Mouse (Mus musculus) midbrain, embryonic 13.5 days (tissue): ENCODE measurements around the gene Cbx7. TPM values are rescaled to one million over a fixed set of nuclear protein-coding genes. Genes with fewer than 3 reads are reported as not detected.

ENCODE experiments used
- ATAC-seq: fragments of 200-750 bp; cut with Nextera tagmentation; 2 replicates; pipeline ENCODE4 v1.8.0; 2017; ENCODE audit warnings: mild to moderate bottlenecking, moderate TSS enrichment, moderate library complexity
- H3K27ac ChIP-seq: fragments of 300-500 bp; sonication (generic); 2 replicates; pipeline ENCODE4 v1.5.1; 2015; ENCODE audit warnings: inconsistent platforms, mild to moderate bottlenecking, moderate library complexity
- H3K27me3 ChIP-seq: fragments of 300-500 bp; sonication (generic); 2 replicates; pipeline ENCODE4 v1.6.1; 2015; ENCODE audit warnings: mild to moderate bottlenecking, inconsistent platforms
- H3K36me3 ChIP-seq: fragments of 300-500 bp; sonication (generic); 2 replicates; pipeline ENCODE4 v1.6.1; 2015; ENCODE audit warnings: mild to moderate bottlenecking, inconsistent platforms
- H3K4me1 ChIP-seq: fragments of 300-500 bp; sonication (generic); replicated peaks from 2 replicates; pipeline ENCODE4 v1.6.1; 2015; ENCODE audit warnings: inconsistent platforms
- H3K4me2 ChIP-seq: fragments of 300-500 bp; sonication (generic); replicated peaks from 2 replicates; pipeline ENCODE4 v1.6.1; 2015; ENCODE audit warnings: moderate library complexity, mild to moderate bottlenecking, inconsistent platforms
- H3K4me3 ChIP-seq: fragments of 300-500 bp; sonication (generic); replicated peaks from 2 replicates; pipeline ENCODE4 v1.5.1; 2015; ENCODE audit warnings: mild to moderate bottlenecking, inconsistent platforms
- H3K9ac ChIP-seq: fragments of 300-500 bp; sonication (generic); replicated peaks from 2 replicates; pipeline ENCODE4 v1.6.1; 2015; ENCODE audit warnings: mild to moderate bottlenecking, inconsistent platforms
- H3K9me3 ChIP-seq: fragments of 300-500 bp; sonication (generic); 2 replicates; pipeline ENCODE4 v1.6.1; 2016; ENCODE audit warnings: mild to moderate bottlenecking, inconsistent platforms
- WGBS: fragments of 180-500 bp; shearing (Covaris S2); methylation state at CpG from one replicate; pipeline ENCODE4 v1.1.7; 2015; 5-methylcytosine and 5-hydroxymethylcytosine counted together
- polyA plus RNA-seq: library from polyadenylated mRNA; unstranded; fragments of >200 nt; fragmentation: Nextera tagmentation; extraction: Ambion mirVana; gene quantifications from 2 replicates; pipeline ENCODE4 v1.2.1, GENCODE M21; 2015

The Cbx7 gene
- polyA plus RNA-seq, 1 experiment from 2014 or later = 4.3 TPM

DNA sequence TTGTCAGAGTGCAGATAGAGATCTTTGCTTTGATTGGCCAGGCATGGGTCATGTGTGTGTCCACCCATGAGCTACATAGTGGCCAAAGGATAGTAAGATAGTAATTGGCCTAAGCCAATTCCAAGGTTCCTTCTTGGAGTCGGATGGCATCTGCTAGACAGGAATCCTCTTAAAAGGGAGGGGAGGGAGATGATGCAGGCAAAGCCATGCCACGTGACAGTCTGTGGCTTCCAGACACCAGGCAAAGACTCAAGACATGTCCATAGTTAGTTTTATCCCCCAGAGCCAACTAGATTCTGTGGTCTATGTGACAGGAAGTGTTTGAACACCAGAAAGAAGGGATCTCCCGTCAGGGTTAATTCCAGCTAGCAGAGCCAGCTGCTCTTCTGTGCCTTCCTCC is 12.5 kb downstream of the Cbx7 start:
- WGBS = 41% methylated on average over 3 of the region's 3 CpGs
- Histone ChIP-seq H3K27ac (no peak overlapping the region), H3K9ac (no peak overlapping the region), H3K4me1 (peaks cover 4% of the 10 kb centered on the region; the same call in 1 of the 2 replicates), H3K27me3 (no peaks in the 10 kb centered on the region), H3K36me3 (no peaks in the 10 kb centered on the region), H3K4me3 (no peak overlapping the region), H3K9me3 (no peaks in the 10 kb centered on the region), H3K4me2 (no peak overlapping the region)
- no peak for ATAC-seq

- Histone ChIP-seq H3K4me2 (no peak overlapping the region), H3K27me3 (no peaks in the 10 kb centered on the region), H3K9me3 (no peaks in the 10 kb centered on the region), H3K4me1 (peaks cover 12% of the 10 kb centered on the region; the same call in 1 of the 2 replicates), H3K4me3 (no peak overlapping the region), H3K9ac (no peak overlapping the region), H3K27ac (no peak overlapping the region), H3K36me3 (no peaks in the 10 kb centered on the region)
- ATAC-seq = no peak
- WGBS = 90% methylated on average over 8 of the region's 8 CpGs
Measured at GRCm38 (mm10) chr15:79956559-79956958, 14.4 kb downstream of the Cbx7 start.

- Histone ChIP-seq H3K4me2 (no peak overlapping the region), H3K27me3 (no peaks in the 10 kb centered on the region), H3K4me1 (peaks cover 33% of the 10 kb centered on the region), H3K9ac (no peak overlapping the region), H3K27ac (no peak overlapping the region), H3K9me3 (no peaks in the 10 kb centered on the region), H3K4me3 (no peak overlapping the region), H3K36me3 (no peaks in the 10 kb centered on the region)
- no peak for ATAC-seq
- WGBS = 62% methylated on average over 7 of the region's 7 CpGs
Measured at GRCm38 (mm10) chr15:79953470-79953869, 17.4 kb downstream of the Cbx7 start.

- Histone ChIP-seq H3K9me3 (no peaks in the 10 kb centered on the region), H3K27me3 (no peaks in the 10 kb centered on the region), H3K9ac (no peak overlapping the region), H3K27ac (no peak overlapping the region), H3K36me3 (no peaks in the 10 kb centered on the region), H3K4me1 (peaks cover 33% of the 10 kb centered on the region), H3K4me2 (no peak overlapping the region), H3K4me3 (no peak overlapping the region)
- 50% methylated on average over 11 of the region's 11 CpGs for WGBS
- no peak for ATAC-seq
Measured at GRCm38 (mm10) chr15:79952504-79953231, 18.3 kb downstream of the Cbx7 start.

DNA sequence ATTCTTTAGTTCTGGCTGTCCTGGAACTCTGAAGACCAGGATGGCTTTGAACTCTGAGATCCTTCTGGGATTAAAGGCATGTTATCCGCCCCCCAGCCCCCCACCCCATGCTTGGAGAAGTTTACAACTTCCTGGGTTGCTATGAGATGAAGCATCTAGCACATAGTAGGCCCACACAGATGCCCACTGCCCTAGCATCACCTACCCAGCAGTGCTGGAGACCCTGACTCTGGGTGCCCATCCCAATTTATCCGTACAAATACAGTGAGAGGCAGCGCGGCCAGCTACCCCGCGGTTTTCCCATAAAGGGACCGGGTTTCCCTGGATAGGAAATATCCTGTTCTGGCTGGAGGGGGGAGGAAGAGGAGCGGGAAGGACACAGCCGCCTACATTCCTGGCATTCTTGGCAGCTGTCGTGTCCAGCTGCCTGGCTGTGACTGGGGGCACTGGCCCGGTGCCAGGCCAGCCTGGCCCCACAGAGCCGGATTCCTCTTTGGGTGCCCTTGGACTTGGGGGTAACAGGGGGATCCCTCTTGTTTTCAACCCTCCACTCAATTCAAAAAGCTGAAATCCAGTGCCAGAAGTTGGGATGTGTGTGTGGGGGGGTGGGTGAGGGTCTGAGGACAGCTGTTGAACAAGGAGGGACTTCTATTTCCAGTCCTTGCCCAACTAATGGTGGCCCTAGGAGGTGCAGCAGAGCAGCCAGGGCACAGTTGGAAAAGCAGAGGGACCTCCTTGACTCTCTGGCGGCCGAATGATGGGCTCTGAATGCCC is 19.0 kb downstream of the Cbx7 start:
- no peak overlapping the region for H3K27ac ChIP-seq
- WGBS = 57% methylated on average over 14 of the region's 14 CpGs

GRCm38 (mm10) chr15:79951226-79951625 is 19.7 kb downstream of the Cbx7 start:
- H3K36me3 ChIP-seq = no peaks in the 10 kb centered on the region
- H3K9me3 ChIP-seq = no peaks in the 10 kb centered on the region
- H3K4me1 ChIP-seq = peaks cover 33% of the 10 kb centered on the region
- peak overlapping the region; percentile 60; the same call in 1 of the 2 replicates for H3K4me2 ChIP-seq
- H3K9ac ChIP-seq = peak overlapping the region; percentile 57; the same call in 1 of the 2 replicates
- WGBS = 75% methylated on average over 6 of the region's 6 CpGs
- ATAC-seq = 0 out of 2 replicates have a peak, but pooled peaks have one; percentile 2
- H3K4me3 ChIP-seq = no peak overlapping the region
- no peaks in the 10 kb centered on the region for H3K27me3 ChIP-seq
- H3K27ac ChIP-seq = 0 out of 2 replicates have a peak overlapping the region, but pooled peaks have one; percentile 62

More for the DNA sequence above, 19.0 kb downstream of the Cbx7 start:
- Histone ChIP-seq H3K9ac (no peak overlapping the region), H3K4me2 (no peak overlapping the region), H3K27me3 (no peaks in the 10 kb centered on the region), H3K36me3 (no peaks in the 10 kb centered on the region), H3K9me3 (no peaks in the 10 kb centered on the region), H3K4me1 (peaks cover 33% of the 10 kb centered on the region), H3K4me3 (no peak overlapping the region)
- ATAC-seq = no peak

- no peaks in the 10 kb centered on the region for H3K27me3 ChIP-seq
- WGBS = 1% methylated on average over 24 of the region's 24 CpGs
Measured at GRCm38 (mm10) chr15:79950250-79951025, 20.5 kb downstream of the Cbx7 start.

GRCm38 (mm10) chr15:79947681-79948080 is 23.2 kb downstream of the Cbx7 start:
- ATAC-seq = no peak
- Histone ChIP-seq H3K27ac (no peak overlapping the region), H3K4me1 (peaks cover 29% of the 10 kb centered on the region), H3K9me3 (no peaks in the 10 kb centered on the region), H3K27me3 (peaks cover 3% of the 10 kb centered on the region; the same call in 1 of the 2 replicates), H3K4me3 (no peak overlapping the region), H3K36me3 (no peaks in the 10 kb centered on the region), H3K9ac (no peak overlapping the region), H3K4me2 (no peak overlapping the region)
- WGBS = 71% methylated on average over 6 of the region's 6 CpGs

More at GRCm38 (mm10) chr15:79950250-79951025, 20.5 kb downstream of the Cbx7 start:
- no peaks in the 10 kb centered on the region for H3K36me3 ChIP-seq
- peak; percentile 79 for ATAC-seq
- no peaks in the 10 kb centered on the region for H3K9me3 ChIP-seq
- peak overlapping the region; percentile 62 for H3K27ac ChIP-seq
- H3K4me3 ChIP-seq = peak overlapping the region; percentile 34
- H3K4me1 ChIP-seq = peaks cover 33% of the 10 kb centered on the region
- peak overlapping the region; percentile 60 for H3K4me2 ChIP-seq
- peak overlapping the region; percentile 57 for H3K9ac ChIP-seq

DNA sequence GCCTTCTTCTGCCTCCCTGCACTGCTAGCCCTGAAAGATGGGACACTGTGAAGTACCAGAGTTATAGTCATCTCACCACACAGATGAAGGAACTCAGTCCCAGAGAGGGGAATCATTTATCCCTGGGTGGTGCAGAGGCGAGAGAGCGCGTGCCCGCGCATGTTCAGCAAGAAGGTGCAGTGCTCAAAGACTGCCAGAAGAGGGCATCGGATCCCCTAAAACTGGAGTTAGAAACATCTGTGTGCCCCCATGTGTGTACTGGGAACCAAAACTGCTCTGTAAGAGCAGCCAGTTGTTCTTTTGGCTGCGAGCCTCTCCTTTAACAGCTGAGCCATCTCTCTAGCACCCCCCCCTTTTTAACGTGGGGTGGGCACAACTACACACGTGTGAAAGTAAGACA is 24.1 kb downstream of the Cbx7 start:
- Histone ChIP-seq H3K9ac (no peak overlapping the region), H3K9me3 (no peaks in the 10 kb centered on the region), H3K27me3 (peaks cover 3% of the 10 kb centered on the region; the same call in 1 of the 2 replicates), H3K27ac (no peak overlapping the region), H3K4me2 (no peak overlapping the region), H3K4me3 (no peak overlapping the region), H3K4me1 (peaks cover 26% of the 10 kb centered on the region), H3K36me3 (no peaks in the 10 kb centered on the region)
- ATAC-seq = no peak
- 55% methylated on average over 9 of the region's 9 CpGs for WGBS

GRCm38 (mm10) chr15:79946022-79946421 is 24.9 kb downstream of the Cbx7 start:
- 12% methylated on average over 4 of the region's 4 CpGs for whole genome bisulfite sequencing
- peak; percentile 74 for ATAC-seq

GRCm38 (mm10) chr15:79944948-79945347 is 26.0 kb downstream of the Cbx7 start:
- no peak for ATAC-seq
- H3K4me3 ChIP-seq = no peak overlapping the region
- H3K4me2 ChIP-seq = no peak overlapping the region
- no peak overlapping the region for H3K27ac ChIP-seq
- no peak overlapping the region for H3K9ac ChIP-seq
- no peaks in the 10 kb centered on the region for H3K36me3 ChIP-seq
- H3K4me1 ChIP-seq = peaks cover 7% of the 10 kb centered on the region
- H3K9me3 ChIP-seq = no peaks in the 10 kb centered on the region
- 82% methylated on average over 5 of the region's 5 CpGs for WGBS
- peaks cover 3% of the 10 kb centered on the region; the same call in 1 of the 2 replicates for H3K27me3 ChIP-seq

More at GRCm38 (mm10) chr15:79946022-79946421, 24.9 kb downstream of the Cbx7 start:
- H3K9ac ChIP-seq = no peak overlapping the region
- no peaks in the 10 kb centered on the region for H3K9me3 ChIP-seq
- no peaks in the 10 kb centered on the region for H3K36me3 ChIP-seq
- H3K4me2 ChIP-seq = no peak overlapping the region
- peaks cover 3% of the 10 kb centered on the region; the same call in 1 of the 2 replicates for H3K27me3 ChIP-seq
- H3K4me1 ChIP-seq = peaks cover 18% of the 10 kb centered on the region
- no peak overlapping the region for H3K27ac ChIP-seq
- no peak overlapping the region for H3K4me3 ChIP-seq
